Mouse (Mus musculus) retina, embryonic 14.5 days (tissue): ENCODE measurements around the gene Snrnp35.

Experiments used
- DNase-seq: peaks from one replicate; pipeline ENCODE4 v3.0.0-alpha.2; 2015; ENCODE audit warnings: low spot score

Gene Snrnp35

DNA sequence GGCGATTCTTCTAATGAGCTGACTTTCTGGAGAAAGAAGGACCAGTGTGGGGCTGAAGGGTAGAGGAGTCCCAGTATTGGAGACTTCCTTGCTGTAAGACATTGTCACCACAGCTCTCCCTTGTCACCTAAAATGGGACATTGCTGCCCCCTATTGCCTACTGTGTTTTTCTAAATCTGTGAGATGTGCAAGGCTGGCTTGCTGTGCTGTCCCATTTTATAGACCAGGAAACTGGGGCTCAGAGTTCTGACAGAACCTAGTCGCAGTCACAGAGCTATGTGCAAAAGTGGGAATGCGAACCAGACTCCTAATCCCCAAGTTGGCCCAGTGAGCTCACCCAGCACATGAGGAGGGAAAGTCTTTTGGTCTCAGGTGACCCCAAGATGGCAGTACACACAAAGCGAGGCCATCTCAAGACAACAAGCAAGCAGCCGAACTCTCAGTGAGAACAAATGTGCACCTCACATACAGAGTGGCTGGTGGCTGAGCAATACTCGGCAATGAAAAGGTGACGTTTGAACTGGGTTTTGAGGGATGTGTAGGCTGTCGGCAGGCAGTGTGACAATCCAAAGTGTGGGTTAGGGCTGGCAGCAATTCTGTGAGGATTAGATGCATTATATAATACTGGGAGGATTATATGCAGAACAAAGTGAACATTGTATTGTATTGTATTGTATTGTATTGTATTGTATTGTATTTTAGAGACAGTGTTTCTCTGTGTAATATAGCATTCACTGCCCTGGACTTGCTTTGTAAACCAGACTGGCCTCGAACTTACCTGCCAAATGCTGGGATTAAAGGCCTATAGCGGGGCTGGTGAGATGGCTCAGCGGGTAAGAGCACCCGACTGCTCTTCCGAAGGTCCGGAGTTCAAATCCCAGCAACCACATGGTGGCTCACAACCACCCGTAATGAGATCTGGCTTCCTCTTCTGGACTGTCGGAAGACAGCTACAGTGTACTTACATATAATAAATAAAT is 56.2 kb downstream of the Snrnp35 start:
- DNase-seq = peak; percentile 65

DNA sequence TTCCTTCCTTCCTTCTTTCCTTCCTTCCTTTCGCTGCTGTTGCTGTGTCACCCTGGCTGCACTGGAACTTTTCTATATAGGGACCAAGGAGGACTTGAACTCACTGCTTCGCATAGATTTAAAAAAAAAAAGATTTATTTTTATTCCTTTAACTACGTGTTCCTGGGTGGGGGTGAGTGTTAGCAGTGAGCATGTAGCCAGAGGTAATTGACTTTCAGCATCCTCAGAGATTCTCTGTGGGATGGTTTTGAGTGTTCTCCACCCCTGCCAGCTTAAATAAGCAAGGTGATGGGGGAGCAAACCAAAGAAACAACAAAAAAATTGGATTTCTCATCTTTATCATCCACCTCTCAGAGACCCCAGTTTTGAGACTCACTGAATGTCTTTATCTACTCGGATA is 57.0 kb downstream of the Snrnp35 start:
- no peak for DNase-seq

DNA sequence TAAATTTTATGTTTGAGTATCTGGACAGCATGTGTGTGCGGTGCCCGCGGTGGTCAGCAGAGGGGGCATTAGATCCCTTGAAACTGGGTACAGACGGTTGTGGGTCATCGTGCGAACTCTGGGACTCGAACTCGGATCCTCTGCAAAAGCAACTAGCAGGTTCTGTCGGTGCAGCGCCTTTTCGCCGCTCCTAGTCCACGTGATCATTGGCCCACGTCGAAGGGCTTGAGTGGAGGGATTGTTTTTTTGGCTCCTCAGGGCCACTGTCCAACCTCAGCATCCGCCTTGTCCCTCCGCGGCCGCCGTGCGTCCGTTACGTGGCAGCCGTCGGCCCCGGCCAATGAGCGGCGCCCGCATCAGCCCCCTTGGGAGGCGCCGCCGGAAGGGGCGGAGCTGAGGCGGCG is 57.5 kb downstream of the Snrnp35 start, which contains the start of gene Tmed2:
Gene Tmed2 (plus strand): TSS at position 313 of the 404 bp plus-strand sequence.
- peak; percentile 98 for DNase-seq
